In genomic region chr5:66505578-66505977, GRCm38 (mm10) we compare ENCODE assay signal across 18 mouse cellular contexts.
"Had no signal": no experiment of that assay in that cellular context is flagged by ENCODE, and none has a peak within 500 bp of the region (broad histone marks: within the 10 kb centered on the region; RNA-seq: fewer than 3 reads in every experiment).

No protein-coding gene starts in this region.

- H3K9me3 ChIP-seq: liver, embryonic 13.5 days; liver, embryonic 15.5 days; midbrain, embryonic 10.5 days; midbrain, embryonic 12.5 days; neural tube, embryonic 12.5 days had no signal

- ATAC-seq: midbrain, embryonic 16.5 days had no signal

- H3K9ac ChIP-seq: liver, embryonic 13.5 days; liver, embryonic 15.5 days; lung, embryonic 14.5 days; midbrain, embryonic 12.5 days; neural tube, embryonic 12.5 days had no signal

- H3K4me3 ChIP-seq: liver, embryonic 13.5 days; liver, embryonic 15.5 days; midbrain, embryonic 10.5 days; midbrain, embryonic 12.5 days; myocyte; neural tube, embryonic 12.5 days had no signal

- H3K27ac ChIP-seq: liver, embryonic 13.5 days; liver, embryonic 15.5 days; midbrain, embryonic 10.5 days; midbrain, embryonic 12.5 days; neural tube, embryonic 12.5 days had no signal

- H3K4me2 ChIP-seq: liver, embryonic 11.5 days; liver, embryonic 13.5 days; liver, embryonic 15.5 days; lung, embryonic 14.5 days; midbrain, embryonic 12.5 days; neural tube, embryonic 12.5 days had no signal

- DNase-seq: liver, embryonic 13.5 days; lung, embryonic 14.5 days; lung, postnatal 4 days; midbrain, embryonic 14.5 days; right cerebral cortex, adult 18-20 months; right cerebral cortex, postnatal 25 days; right cerebral cortex, postnatal 4 days; spleen, adult 18-20 months; thymus, adult 18-20 months; thymus, postnatal 14 days; thymus, postnatal 36 days had no signal

- H3K27me3 ChIP-seq: liver, embryonic 13.5 days; liver, embryonic 15.5 days; midbrain, embryonic 12.5 days; neural tube, embryonic 12.5 days had no signal

- H3K36me3 ChIP-seq: liver, embryonic 13.5 days; liver, embryonic 15.5 days; midbrain, embryonic 10.5 days; midbrain, embryonic 12.5 days; neural tube, embryonic 12.5 days had no signal
